ENCODE assay signal across 8 mouse cellular contexts in genomic region chr7:110296889-110297603, GRCm38 (mm10).
DNase-seq lines count a peak whose midpoint lies in the region; ATAC-seq lines count a peak whose summit lies in the region.

No protein-coding gene starts in this region.

- H3K4me3 ChIP-seq in heart, embryonic 14.5 days (ENCODE audit: control insufficient read depth in 1 of 2, insufficient read depth in 1 of 2, low read depth in 1 of 2, low read length in 2 of 2), result no peak overlapping the region
- H3K4me3 ChIP-seq in kidney, embryonic 15.5 days (replicated peaks), result no peak overlapping the region
- no peak overlapping the region for H3K4me3 ChIP-seq in stomach, embryonic 16.5 days (replicated peaks; ENCODE audit: low read length)

- intact Hi-C loops in left cerebral cortex, postnatal 25 days (cut with DNase I), result no loop called here

- peak overlapping the region; percentile 85 to 88 for H3K27ac ChIP-seq in heart, embryonic 14.5 days (replicated peaks in 1 of 2; ENCODE audit: control insufficient read depth in 1 of 2, insufficient read depth in 1 of 2, low read depth in 2 of 2, low read length in 2 of 2)
- H3K27ac ChIP-seq in kidney, embryonic 15.5 days, result peak overlapping the region; percentile 92
- peak overlapping the region; percentile 83 for H3K27ac ChIP-seq in stomach, embryonic 16.5 days (ENCODE audit: low read length)

- ATAC-seq in heart, embryonic 14.5 days (ENCODE audit: insufficient number of reproducible peaks, insufficient read depth, low FRiP score, low read depth), result peak; percentile 86
- ATAC-seq in kidney, embryonic 15.5 days (replicated peaks; ENCODE audit: low FRiP score), result peak; percentile 94
- ATAC-seq in stomach, embryonic 16.5 days (ENCODE audit: insufficient read depth, low FRiP score), result peak; percentile 91

- 13% methylated on average over 17 of the region's 17 CpGs for WGBS in heart, embryonic 14.5 days
- WGBS in kidney, embryonic 15.5 days, result 17% methylated on average over 17 of the region's 17 CpGs
- WGBS in stomach, embryonic 16.5 days, result 27% methylated on average over 17 of the region's 17 CpGs

- peak overlapping the region; percentile 35; the same call in 1 of the 2 replicates for H3K4me2 ChIP-seq in heart, embryonic 14.5 days (ENCODE audit: low read length)
- 0 out of 2 replicates have a peak overlapping the region, but pooled peaks have one; percentile 15 for H3K4me2 ChIP-seq in kidney, embryonic 15.5 days
- H3K4me2 ChIP-seq in stomach, embryonic 16.5 days (ENCODE audit: low read depth, low read length), result no peak overlapping the region

- H3K27me3 ChIP-seq in heart, embryonic 14.5 days (ENCODE audit: control insufficient read depth, insufficient read depth, low read length), result no peaks in the 10 kb centered on the region
- H3K27me3 ChIP-seq in kidney, embryonic 15.5 days, result no peaks in the 10 kb centered on the region
- no peaks in the 10 kb centered on the region for H3K27me3 ChIP-seq in stomach, embryonic 16.5 days (ENCODE audit: control insufficient read depth, insufficient read depth, low read length)

- no peaks in the 10 kb centered on the region for H3K36me3 ChIP-seq in heart, embryonic 14.5 days (ENCODE audit: control insufficient read depth, insufficient read depth, low read length)
- no peaks in the 10 kb centered on the region for H3K36me3 ChIP-seq in kidney, embryonic 15.5 days
- H3K36me3 ChIP-seq in stomach, embryonic 16.5 days (ENCODE audit: control insufficient read depth, insufficient read depth, low read length), result no peaks in the 10 kb centered on the region

- peaks cover 18 to 20% of the 10 kb centered on the region in 2 experiments for H3K4me1 ChIP-seq in heart, embryonic 14.5 days (ENCODE audit: control insufficient read depth in 2 of 2, insufficient read depth in 2 of 2, low read length in 2 of 2)
- H3K4me1 ChIP-seq in kidney, embryonic 15.5 days, result peaks cover 25% of the 10 kb centered on the region
- peaks cover 14% of the 10 kb centered on the region for H3K4me1 ChIP-seq in stomach, embryonic 16.5 days (ENCODE audit: control insufficient read depth, insufficient read depth, low read length)

- DNase-seq in Muller cell, postnatal 12 days (ENCODE audit: inconsistent ontology term), result peak; percentile 98
- peak; percentile 61 for DNase-seq in embryo, embryonic 11.5 days (ENCODE audit: low read depth, low spot score)
- peak; percentile 91 for DNase-seq in lung, postnatal 10 days
- DNase-seq in right cerebral cortex, postnatal 14 days, result no peak
- no peak for DNase-seq in left cerebral cortex, postnatal 25 days (ENCODE audit: low spot score in 2 of 2)

- no peaks in the 10 kb centered on the region for H3K9me3 ChIP-seq in heart, embryonic 14.5 days (ENCODE audit: control insufficient read depth, low read length)
- no peaks in the 10 kb centered on the region for H3K9me3 ChIP-seq in kidney, embryonic 15.5 days (replicated peaks)
- peaks cover 5% of the 10 kb centered on the region; the same call in 1 of the 2 replicates for H3K9me3 ChIP-seq in stomach, embryonic 16.5 days (replicated peaks; ENCODE audit: control insufficient read depth, low read length)

- H3K9ac ChIP-seq in heart, embryonic 14.5 days (ENCODE audit: low read length), result peak overlapping the region; percentile 64
- H3K9ac ChIP-seq in kidney, embryonic 15.5 days, result no peak overlapping the region
- peak overlapping the region; percentile 47 for H3K9ac ChIP-seq in stomach, embryonic 16.5 days (ENCODE audit: low read length)

Comparison
In these comparisons a context has a peak if more than half of its experiments do, and no peak if none do; other contexts are left out.
1. DNase-seq: peak in Muller cell, postnatal 12 days (single experiment), embryo, embryonic 11.5 days (single experiment) and lung, postnatal 10 days (single experiment); none in right cerebral cortex, postnatal 14 days (single experiment) and left cerebral cortex, postnatal 25 days (0 of 2).
2. Peak in every context shown above with its lines, with median percentiles within 50 percentile points of each other: ATAC-seq and H3K27ac ChIP-seq.